Mouse (Mus musculus) brain, embryonic 14.5 days (tissue): ENCODE measurements at regions not wholly inside any gene's neighbourhood (a gene's known extent, or its start where the extent isn't known, plus 50 kb on each side); places are given as distances from the start of the nearest gene placed in this dataset.

Experiments
- DNase-seq: peaks from one replicate; pipeline ENCODE4 v3.0.0-alpha.2; 2011; ENCODE audit warnings: low read depth
- CTCF ChIP-seq: fragments of 200-500 bp; IDR thresholded peaks from 2 replicates; pipeline ENCODE4 v1.5.1; 2012; ENCODE audit warnings: inconsistent platforms, mild to moderate bottlenecking, moderate library complexity, borderline replicate concordance; ENCODE audit not compliant: insufficient read depth, insufficient read length; ENCODE audit errors: extremely low read depth
- POLR2A ChIP-seq: fragments of 200-500 bp; IDR thresholded peaks from 2 replicates; pipeline ENCODE4 v1.6.1; 2012; ENCODE audit warnings: mild to moderate bottlenecking, inconsistent platforms, borderline replicate concordance; ENCODE audit not compliant: poor library complexity, insufficient read depth, insufficient read length, severe bottlenecking; ENCODE audit errors: extremely low read depth

DNA sequence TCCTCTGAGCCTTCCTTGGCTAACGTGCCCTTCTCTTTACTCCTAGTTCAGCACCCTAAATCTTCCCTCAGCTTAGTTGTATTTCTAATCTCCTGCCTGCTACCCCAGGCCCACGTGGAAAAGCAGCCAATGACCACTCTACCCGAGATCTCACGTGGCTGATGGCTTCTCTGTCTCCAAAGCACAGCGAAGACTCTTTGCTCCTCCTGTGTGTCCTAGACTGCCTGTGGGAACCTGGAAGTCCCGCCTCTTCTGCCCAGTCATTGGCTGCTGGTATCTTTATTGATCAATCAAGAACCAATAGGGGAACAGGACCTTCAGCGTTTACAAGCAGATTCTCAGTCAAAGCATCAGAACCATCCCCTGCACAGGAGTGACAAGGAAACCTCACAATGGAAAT, 54.8 kb downstream of the Gm19935 start:
- peak; percentile 47 for DNase-seq
- no peak for TF ChIP-seq POLR2A
- no peak for TF ChIP-seq CTCF

DNA sequence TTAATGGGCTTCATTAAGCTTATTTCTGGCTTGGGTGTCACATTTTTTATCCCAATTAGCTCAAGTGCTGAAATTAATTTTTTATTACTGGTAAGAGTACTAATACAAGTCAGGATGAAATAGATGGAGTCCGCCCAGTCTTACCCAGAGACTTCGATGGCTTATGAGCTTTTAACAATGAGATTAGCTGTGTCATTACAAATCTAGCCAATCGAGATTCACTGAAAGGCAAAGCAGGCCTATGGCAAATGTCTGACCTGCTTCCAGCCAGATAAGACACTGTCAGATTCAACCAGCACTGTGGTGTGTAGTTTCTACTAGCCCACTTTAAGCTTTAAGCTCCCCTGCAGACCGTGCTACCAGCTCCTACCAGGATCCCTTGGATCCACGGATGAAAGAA, 55.2 kb downstream of the Gm19935 start:
- DNase-seq = peak; percentile 60
- TF ChIP-seq CTCF (no peak), POLR2A (no peak)

DNA sequence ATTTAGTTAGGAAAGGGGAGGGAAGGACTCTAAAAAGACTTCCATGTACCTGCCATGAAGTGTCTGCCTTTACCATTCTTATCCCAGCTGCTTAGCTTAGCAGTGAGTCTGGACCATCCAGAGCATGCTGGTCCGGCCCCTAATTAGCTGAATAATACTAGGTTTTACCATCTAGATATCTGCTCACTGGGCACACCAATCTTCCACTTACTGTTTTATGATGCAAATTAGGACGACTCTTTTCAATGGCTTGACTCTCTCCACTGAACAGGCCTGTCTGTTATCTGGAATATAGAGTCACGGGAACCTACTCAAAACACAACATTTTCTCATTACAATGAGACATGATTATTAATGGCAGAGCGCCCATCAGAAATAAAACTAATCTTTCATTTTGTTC, 55.7 kb downstream of the Gm19935 start:
- peak; percentile 86 for DNase-seq
- no peak for TF ChIP-seq CTCF
- TF ChIP-seq POLR2A = no peak

DNA sequence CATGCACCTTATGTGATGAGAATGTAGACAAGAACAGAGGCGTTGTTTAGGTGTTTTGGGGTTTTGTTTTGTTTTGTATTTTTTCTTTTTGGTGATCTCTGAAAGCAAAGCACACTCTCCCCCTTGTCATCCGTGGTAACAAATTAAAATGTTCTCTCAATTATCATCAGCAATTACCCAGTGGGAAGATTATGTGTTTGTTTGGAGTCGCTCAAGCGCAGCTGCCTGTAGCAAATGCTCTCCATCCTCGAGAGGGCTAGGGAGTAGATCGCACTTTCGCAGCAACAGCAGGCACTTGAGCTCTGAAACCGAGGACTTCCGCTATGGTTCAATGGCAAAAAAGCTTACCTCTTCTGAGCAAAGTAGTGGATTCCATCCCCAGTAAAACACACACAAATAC, 57.7 kb downstream of the Gm19935 start:
- DNase-seq = peak; percentile 82
- TF ChIP-seq CTCF (no peak), POLR2A (no peak)

DNA sequence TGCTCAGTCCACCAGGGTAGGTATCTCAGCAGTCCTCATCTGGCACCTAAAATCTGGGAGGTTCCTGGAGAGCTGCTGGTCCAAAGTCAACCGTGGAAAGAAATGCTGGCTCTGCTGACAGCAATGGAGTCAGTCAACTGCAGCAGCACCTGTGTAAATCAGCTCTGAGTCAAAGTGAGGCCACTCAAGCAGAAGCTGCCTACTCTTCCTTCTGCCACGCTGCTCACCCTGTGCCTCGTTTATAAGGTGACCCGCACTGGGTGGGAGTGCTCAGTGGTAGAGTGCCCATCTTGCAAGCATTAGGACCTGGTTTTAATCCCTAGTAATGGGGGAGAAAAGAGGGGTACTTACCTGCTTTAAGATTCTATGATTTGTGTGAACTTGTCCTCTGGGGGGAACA, 62.2 kb downstream of the Gm19935 start:
- DNase-seq = peak; percentile 12
- TF ChIP-seq POLR2A (no peak), CTCF (no peak)

DNA sequence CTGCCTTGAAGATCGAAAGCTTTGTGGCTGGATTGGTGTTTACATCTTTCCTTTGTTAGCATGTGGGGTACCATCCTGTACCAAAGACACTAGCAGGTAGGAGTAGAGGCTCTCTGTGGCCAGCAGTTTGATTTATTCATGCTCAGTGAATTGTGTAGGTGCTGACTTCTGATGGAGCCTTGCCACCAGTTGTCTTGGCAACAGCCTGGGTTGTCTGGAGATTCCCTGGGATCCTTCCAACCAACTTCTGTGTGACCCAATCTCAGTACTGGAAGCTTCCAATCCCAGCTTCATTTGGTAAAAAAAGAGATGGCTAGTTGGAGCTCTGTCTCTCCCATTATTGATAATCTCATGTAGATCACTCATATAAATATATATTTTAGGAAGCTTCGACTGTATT, 73.6 kb downstream of the Gm19935 start:
- peak; percentile 58 for DNase-seq
- TF ChIP-seq POLR2A (no peak), CTCF (no peak)

DNA sequence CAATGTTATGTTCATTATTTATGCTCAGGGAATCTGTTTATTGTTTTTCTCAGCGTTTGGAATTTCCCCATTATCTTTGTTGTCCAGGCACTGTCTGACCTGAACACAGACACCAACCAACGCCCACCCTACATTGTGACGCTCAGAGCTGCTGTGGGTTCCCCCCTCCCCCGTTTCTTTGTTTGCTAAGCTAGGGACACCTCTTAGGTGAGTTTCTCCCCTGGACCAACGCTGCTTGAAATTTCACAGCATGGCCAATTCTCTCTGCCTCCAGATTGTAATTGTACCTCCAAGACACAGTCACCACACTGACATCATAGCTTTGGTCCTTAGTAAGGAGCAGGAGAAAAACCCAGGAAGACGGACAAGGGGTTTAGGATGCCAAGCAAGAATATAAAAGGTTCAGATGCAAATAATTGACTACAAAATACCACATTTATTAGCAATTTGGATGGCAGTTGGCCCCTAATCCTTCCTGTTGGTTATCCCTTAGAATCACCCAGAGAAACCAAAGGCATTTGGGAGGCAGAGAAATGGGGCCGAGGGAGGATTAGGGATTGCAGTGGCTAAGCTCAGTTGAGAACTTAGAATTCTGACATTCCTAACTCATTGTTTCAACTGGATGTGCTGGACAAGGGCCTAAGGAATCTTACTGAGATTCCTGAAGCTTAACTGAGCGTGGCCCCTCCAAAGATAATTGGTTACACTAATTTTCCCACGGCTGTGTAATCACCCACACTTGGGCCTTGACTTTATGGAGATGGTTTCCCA, 76.0 kb downstream of the Gm19935 start:
- TF ChIP-seq POLR2A (no peak), CTCF (no peak)
- DNase-seq = peak; percentile 94

DNA sequence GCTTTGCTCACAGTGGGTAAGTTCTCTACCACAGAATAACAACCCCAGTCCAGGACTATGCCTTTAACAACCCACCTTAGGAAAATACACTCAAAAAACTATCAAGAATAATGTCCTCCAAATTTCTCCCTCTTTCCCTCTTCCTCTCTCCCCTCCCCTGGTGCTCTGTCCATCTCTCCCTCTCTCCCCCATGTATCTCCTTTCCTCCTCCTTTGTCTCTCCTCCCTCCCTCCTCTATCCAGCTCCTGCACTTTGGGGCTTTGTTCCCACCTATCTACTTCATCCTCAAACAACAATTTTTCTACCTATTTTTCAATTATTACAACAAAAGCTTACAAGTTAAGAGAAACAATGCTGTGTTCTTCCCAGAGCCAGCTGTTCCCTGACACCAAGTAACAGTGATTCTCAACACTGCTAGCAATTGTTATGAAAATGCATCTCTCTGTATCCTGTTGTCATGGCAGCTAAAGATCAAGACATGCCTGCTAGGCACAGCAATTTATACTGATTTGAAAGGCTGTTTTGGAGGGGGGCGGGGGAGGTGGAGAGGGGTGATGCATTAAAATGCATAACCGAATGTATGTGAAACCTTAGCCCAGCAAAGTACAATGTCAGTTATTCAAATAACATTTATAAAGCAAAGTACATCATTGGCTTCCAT, 76.8 kb downstream of the Gm19935 start:
- no peak for TF ChIP-seq POLR2A
- peak; percentile 93 for DNase-seq

DNA sequence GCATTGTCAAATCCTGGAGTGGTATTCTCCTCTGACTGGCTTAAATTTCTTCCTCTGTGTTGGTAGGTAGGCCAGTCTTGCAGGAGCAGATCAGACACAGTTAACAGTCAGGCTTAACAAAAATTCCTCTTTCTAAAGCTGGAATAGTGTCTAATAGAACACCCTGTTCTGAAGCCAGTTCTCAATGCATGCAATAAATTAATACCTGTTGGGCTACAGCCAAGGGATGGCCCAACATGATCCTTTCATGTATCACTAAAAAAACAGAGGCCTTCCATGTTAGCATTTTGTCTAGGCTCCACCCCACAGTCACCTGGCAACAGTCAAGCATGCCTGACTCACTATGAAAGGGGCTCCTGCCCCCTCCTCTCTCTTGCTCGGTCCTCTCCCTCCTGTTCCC, 89.2 kb downstream of the Gm19935 start:
- no peak for DNase-seq
- TF ChIP-seq CTCF (no peak), POLR2A (no peak)

DNA sequence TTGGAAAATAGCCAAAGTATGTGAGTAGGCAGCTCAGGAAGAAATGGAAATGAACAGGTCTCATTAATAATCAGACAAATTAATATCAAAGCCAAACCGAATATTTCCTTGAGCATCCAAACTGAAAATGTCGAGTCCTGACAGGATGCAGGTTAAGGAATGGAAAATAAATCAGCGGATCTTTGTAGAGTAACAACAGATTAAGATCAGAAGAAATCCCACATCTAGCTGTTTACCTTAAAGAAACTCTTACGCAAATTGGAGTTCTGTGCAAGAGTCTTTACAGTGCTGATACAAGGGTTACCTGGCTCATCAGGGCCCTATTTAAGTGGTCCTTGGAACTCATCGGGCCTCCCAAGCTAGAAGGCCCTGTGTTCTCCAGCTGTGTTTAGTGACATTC, 92.0 kb downstream of the Gm19935 start:
- no peak for TF ChIP-seq POLR2A
- TF ChIP-seq CTCF = no peak
- no peak for DNase-seq

DNA sequence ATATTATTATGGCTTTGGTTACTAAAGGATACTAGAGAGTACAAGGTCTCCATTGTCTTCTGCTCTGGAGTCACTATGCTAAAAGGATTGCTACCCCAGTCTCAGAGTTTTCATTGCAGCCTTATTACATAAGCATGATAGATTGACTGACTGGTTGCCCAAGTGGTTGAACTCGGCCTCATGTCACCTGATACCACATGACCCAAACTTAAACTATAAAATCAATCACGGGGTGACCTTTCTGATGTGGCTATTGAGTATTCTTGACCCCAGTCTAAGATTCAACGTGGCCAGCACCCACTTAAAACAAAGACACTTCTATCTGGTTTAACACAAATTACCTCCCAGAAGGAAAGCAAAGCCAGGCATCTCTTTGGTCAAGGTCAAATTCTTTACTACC, 100.8 kb downstream of the Gm19935 start:
- TF ChIP-seq CTCF = no peak
- no peak for TF ChIP-seq POLR2A
- DNase-seq = no peak

DNA sequence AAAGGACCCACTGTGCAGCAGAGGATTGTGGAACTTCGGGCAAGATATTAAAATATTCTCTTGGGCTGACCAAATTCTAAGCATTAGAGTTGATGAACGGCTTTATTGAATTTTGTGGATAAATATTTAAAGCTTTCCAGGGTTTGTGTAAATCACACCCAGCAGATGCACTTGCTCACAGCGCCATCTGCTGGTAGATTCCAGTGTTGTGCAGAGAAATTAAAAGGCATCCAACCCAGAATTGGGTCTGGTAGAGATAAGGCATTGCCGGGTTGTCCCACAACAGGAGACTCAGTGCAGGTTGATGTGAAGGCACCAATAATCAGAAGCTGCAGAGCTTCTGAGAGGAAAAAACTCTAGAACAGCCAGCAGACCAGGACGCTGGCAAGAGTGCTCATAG, 108.7 kb downstream of the Gm19935 start:
- TF ChIP-seq POLR2A (no peak), CTCF (peak; percentile 82; the same call in 1 of the 2 replicates)
- peak; percentile 90 for DNase-seq

DNA sequence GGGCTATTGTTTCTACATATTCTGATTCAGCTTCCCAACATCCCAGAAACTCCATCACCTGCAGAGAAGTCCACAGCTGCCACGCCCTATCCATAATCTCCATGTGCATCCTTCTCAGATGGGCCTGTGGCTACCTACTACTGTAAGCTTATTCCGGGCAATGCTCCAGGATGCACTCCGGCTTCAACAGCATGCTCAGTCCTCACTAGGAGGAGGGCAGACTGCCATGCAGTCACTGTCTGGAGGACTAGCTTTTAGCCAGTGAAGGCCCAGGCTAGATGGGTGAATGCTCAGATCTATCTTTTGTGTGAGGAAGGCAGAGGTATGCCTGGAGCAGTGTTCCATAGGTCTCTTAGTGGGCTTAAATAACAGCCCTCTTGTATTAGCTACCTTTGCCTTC, 124.7 kb downstream of the Gm19935 start:
- no peak for DNase-seq
- TF ChIP-seq POLR2A (no peak), CTCF (no peak)
